Mouse (Mus musculus): ENCODE data around the gene Dyrk2.

The Dyrk2 gene

DNA sequence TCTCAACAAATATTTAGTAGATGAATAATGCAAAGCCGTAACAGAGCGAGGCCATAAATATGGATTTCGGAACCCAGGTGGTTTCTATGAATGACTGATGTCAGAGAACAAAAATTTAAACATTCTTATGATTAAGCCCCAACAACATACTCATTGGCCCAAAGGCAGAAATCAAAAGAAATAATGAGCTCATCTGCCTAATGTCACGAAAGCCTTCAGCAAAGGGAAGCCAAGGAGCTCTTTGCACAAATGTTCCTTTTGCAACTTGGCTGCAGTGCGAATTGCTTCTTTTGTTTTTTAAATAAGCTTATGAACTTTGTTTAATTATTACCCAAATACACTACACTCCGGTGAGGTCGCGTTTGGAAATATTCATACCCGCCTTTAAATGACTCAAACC, 29.4 kb downstream of the Dyrk2 start:
- no peak for DNase-seq

DNA sequence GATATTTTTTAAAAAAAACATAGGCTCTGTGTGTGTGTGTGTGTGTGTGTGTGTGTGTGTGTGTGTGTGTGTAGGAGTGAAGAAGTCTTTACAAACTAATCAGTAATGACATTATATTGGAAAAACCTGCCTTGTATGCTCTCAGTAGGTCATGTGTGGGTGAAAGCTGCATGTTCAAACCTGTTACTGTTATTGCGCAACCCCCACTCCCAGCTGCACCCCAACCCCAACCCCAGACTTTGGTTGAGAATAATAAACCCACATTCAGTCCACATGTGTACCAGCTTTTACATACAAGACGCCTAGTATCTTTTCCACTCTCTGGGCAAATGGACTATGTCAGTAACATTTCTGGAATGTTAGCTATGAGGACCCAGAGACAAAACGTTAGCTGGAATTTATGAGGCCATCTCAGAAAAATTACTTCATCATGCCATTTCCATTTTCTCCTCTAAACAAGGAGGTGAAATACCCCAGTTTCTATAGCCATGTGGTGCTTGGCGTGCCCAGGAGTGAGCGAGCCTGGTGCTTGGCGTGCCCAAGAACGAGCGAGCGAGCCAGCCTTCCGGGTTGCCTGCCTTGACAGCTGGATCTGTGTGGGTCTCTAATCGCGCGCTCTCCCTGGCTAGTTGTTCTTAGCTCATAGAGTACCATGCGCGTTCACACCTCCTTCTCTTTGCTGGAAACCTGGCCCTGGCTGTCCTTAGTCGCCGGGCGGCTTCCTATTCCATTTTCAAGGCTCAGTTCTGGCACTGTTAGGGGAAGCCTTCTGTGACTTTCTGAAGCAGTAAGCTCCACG, 30.5 kb downstream of the Dyrk2 start:
- DNase-seq, result no peak

DNA sequence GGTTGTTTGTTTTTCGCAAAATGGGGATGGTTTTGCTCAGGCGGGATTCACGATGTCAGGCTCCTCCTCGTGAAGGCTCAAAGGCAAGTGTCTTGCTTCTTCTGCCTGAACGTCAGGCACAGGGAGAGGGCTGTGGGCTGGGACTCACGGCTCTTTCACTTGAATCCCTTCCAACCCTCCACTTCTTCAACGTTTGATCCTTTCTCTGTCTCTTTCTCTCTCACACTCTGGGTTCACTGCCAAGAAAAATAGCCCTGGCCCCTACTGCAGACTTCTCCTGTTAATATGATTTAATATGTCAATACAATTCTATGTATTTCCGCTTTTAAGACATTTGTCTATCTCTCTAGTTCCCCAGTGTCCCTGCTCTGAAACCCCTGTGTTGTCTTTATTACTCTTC, 32.4 kb downstream of the Dyrk2 start:
- no peak for DNase-seq

DNA sequence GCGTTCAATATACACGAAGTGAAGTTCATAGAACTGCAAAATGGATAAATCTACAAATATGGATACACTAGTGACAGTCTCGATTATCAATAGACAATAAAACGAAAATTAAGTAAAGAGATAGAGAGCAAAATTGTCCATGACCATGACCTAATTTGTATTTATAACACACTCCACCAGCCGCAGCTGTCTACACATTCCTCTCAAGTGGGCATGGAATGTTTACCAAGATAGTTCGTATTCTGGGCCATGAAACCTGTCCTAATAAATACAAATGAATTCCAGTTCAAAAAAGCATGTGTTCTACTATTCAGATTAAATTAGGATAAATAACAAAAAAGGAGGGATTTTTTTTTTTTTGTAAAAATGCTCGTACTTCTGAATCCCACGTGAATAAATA, 38.8 kb downstream of the Dyrk2 start:
- DNase-seq, result no peak

DNA sequence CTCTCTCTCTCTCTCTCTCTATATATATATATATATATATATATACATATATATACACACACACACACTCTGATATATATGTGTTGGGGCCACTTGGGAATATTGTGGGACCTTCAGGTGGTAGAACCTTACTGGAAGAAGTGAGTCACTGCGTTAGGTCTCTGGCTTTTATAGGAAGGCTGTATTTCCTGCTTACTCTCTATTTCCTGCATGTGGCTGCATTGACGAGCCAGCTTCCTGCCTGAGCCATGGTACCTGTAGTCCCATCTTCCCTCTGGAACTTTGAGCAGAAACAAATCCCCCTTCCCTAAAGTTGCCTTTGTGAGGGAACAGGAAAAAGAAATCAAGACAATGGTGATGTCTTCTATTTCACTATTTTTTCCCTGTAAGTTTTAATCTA, 40.4 kb downstream of the Dyrk2 start:
- no peak for DNase-seq

DNA sequence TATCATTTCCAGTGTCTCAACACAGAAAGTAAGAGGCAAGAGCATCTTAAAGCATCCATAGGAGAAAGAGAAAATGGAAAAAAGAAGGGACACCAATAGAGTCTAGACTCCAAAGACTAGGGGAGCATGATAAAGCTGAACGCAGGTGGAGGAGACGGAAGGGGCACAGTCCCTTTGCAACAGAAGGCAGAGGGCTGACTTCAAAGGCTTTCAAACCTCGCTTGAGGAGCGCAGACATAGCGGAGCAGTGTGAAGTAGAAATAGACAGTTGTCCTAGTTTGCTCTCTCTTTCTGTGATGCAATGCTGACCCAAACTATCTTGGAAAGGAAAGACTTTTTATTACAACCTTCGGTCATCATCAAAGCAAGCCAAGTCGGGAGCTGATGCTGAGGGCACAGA, 42.9 kb downstream of the Dyrk2 start:
- DNase-seq, result no peak

DNA sequence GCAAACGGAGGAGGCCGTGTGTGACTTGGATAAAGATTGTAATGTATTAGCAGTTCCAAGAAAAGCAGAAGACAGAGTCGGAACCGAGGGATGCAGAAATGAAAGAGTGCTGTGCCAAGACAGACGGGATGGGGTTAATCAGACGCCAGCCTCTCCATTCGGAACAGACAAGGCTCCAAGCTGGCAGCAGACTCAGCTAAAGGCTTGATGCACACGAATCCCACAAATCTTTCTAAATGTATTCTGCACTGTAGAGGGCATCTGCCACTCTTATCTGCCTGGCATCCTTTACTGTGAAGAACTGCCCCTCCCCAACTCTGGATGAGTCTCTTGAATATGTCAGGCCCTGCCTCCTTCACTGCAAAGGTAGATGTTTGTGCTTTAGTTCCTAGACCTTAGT, 45.2 kb downstream of the Dyrk2 start:
- DNase-seq, result no peak

DNA sequence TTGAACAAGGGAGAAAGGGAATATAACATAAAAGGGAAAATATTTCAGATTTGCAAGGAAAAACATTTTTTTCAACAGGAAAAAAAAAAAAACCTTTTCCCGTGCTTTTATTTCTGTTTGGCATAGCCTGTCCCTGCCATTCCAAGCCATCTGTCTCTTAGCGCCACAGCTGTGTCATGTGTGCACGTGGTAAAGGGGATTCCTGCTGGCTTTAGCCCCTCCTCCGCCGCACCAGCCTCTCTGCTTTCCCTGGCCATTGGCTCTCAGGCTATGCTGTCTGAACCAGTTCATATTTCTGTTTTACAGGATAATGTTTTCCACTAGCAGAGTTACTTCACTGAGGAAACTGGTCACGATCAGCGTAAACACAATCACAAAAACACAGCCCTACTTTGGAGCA, 49.1 kb downstream of the Dyrk2 start:
- peak; percentile 63 for DNase-seq

DNA sequence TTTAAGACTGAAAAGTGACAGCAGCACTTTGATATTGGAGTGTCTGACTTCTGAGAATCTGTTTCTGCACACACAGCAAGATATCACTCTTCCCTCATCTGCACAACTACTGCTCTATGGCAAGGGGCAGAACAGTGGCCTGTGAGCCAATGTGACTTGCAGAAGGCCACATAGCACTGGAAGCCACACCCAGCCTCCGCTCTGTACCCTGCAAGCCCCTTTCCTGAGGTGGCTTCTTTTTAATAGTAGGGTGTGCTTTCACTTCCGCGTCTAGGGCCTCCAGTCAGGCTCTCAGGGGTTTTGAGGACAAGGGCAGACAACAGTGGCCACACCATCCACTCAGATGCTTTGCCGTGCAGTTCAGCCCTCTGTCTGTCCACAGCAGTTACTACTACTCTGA, 50.2 kb downstream of the Dyrk2 start:
- no peak for DNase-seq

DNA sequence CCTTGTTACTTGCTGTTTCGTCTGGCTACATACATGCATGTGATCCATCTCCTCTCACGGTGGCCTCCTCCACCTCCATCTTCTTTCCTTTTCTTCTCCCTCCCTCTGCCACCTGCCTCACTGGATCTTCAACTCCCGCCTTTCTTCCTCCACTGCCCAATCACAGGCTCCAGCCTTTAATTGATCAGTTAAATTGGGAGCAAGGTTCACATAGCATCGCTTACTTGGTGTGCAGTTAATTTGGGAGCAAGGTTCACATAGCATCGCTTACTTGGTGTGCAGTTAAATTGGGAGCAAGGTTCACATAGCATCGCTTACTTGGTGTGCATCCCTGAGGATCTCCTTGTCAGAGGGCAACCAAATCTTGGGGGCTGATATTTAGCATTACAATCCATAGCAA, 52.9 kb downstream of the Dyrk2 start:
- no peak for DNase-seq

DNA sequence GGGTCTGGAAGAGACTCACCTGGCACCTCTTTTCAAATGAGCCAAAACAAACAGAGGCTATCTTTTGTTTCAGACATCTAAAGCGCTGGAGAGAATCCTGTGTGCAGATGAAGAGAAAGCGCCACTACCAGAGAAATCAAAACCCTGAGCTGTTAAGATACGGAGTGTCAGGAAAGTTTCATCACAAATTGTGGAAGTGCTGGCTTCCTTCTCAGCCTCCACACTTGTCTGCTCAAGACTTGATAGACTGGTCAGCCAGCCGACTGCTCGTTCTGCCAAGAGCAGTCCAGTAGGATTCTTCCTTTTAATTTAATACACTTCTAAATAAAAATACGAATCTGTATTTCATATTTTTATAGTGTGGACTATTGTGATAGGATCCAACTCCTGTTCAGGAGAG, 58.1 kb downstream of the Dyrk2 start:
- no peak for DNase-seq

DNA sequence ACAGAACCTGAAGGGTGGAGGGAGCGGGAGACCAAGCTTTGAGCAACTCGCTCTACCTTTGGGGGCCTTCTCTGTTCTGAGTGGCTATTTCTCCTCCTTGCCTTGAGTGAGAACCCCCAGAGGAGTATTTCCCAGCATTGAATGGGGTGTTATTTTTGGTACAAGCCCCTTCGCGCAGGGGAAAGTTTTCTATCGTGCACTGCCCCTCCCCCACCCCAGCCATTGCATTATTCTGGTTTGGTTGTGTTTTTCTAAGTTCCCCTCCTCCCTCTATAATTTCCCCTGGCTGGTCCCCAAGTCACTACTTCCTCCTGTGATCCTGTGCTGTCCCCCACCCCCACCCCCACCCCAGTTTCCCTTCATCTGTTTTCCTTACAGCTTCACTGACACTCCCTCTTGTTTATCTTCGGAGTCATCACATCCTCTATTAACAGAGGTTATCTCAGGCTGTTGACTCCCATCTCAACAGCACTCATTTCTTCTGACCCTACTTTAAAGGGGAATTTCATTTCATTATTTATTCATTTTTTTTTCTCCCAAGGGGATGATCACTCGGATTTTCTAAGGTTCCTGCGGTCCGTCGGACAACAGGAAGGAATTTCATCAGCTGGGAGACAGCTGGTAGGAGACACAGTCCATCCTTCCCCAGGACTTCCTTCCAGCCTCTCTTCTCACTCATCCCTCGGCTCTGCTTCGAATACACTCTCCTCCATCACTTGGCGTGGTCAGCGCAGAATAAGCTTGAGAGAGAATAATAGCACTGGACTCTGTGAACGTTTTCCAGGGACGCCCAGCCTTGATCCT, 58.9 kb downstream of the Dyrk2 start:
- no peak for DNase-seq
